Mouse (Mus musculus): ENCODE data around the gene Entpd2.

The Entpd2 gene

DNA sequence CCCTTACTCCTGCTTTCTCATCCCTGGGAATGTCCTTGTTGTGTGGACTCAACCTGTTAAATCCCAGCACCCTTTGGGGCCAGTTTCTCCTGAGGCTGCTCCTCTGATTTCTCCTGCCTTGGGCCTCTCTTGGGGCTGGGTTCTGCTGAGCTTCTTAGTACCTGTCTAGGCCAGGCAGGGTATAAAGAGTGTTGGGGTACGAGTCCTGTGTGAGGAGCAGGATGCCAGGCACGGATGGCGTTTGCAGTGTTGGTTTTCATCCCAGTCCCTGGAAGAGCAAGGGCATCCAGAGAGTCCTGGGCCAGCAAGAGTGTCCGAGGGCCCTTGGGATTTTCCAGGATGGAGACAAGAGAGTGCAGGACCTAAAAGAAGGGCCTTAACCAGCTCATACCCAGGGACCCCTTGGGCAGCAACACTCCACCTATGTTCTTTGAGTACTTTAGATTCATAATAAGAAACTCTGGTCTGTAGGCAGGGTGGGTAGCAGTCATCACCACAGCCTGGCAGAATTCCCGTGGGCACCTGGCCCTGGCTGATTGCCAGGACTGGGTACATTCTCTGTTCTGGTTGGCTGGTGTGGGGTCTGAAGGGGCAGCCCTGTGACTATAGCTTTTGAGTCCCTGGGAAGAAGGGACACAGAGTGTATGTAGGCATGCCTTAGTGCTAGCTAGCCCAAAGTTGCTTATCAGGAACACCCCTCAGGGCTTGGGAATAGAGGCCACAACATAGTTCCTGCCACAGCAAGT is 33.9 kb downstream of the Entpd2 start:
- DNase-seq (ENCODE audit: low read depth) = no peak

DNA sequence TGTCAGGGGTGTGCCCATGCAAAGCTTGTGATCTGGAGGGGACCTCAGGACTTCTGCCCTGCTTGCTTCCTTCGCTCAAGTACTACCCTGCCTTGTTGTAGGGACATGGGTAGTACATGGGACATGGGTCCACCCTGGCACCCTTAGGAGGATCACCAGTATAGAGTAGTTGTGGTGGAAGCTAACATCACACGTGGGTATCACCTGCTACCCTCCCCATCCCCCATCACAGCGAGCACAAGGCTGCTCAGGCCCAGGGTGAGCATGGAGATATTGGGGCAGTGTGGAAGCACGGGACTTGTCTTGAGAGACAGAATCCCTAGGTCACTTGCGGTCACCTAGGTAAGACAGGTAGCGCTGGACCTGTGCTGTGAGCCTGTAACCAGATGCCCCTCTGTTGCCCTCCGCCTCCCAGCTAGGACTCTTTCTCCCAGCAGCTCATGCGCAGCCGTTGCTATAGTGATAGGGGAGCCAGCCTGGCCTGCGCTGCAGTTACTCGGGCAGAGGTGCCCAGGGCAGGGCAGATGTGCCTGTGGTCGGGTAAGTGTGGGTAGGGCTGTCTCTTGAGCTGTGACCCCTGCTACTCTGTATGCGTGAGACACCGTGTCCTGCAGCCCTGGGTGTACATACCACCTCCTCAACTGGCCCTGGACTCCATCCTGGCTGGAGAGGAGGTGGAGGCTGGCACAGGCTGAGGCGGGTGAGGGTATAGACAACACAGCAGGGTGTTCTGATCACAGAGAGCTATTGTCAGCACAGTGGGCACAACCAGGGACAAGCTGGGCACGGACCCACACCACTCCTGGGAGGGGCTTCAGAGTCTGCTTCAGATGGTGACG is 34.9 kb downstream of the Entpd2 start:
- no peak for DNase-seq (ENCODE audit: low read depth)

DNA sequence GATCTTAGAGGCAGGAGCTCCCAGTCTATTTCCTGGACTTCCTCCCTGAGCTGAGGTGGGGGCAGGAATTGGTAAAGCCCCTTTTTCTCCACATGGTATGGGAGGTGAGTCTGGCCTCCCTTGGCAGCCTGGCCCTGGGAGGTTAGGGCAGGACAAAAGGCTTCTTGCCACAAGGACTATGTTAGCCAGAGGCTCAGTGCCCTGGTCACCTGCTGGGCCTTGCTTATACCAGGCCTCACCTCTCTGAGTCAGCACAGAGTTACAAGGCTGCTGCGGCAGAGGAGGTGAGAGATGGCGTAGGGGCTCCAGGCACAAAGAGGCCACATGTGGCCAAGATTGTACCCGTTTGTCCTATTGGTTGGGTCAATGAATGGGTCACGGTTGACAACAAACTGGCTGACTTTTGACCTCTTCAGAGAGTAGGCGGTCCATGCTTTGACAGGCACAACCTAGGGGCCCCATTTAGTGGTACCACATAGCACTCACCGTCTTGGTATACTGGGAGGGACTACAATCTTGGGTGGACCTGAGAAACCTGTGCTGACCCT is 35.7 kb downstream of the Entpd2 start:
- DNase-seq (ENCODE audit: low read depth) = no peak

DNA sequence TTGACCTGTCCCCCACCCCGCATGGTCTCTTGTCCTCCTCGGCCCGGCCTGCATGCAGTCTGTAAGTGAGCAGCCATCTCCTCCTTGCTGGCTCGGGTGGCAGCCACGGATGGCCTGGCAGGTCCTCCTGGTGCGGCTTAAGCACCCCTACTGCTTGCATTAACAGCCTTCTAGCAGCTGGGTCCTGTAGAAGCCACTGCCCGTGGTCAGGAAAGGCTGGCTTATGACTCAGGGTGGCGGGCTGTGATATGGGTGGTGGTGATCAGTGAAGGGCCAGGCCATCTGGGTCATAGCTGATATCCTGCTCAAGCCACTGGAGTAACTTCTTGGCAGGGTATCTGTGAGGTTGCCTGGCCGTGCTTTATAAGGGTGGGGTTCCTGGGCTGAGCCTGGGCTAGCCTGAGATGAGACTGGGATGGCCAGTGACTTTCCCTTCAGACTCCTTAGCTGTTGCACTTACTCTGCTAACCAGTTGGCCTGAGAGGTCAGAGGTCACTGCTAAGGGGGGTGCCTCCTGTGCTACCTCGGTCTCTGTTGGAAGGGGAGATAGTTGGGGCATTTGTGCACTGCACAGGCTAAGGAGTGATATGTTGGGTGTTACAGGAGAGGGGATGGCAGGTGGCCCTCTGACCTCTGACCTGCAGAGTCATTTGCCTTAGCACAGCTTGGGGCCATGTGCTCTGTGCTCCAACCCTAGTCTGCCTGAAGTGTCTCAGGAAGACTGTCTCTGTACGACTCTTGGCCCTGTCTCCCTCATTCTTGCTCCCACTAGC is 36.8 kb downstream of the Entpd2 start:
- no peak for DNase-seq (ENCODE audit: low read depth)

DNA sequence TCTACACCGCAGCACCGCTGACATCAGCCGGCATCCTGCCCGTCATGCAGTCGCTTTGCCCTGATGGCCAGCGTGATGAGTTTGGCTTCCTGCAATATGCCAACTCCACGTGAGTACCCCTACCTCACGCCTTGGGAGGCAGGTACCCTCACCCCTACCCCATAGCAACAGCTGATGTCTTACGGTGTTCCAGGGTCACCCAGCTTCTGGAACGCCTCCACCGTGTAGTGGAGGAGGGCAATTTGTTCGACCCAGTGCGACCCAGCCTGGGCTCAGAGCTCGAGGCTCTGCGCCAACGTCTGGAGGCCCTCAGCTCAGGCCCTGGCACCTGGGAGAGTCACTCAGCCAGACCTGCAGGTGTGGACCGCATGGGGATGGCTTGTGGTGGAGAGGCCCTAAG is 37.4 kb downstream of the Entpd2 start:
- DNase-seq (ENCODE audit: low read depth) = no peak

DNA sequence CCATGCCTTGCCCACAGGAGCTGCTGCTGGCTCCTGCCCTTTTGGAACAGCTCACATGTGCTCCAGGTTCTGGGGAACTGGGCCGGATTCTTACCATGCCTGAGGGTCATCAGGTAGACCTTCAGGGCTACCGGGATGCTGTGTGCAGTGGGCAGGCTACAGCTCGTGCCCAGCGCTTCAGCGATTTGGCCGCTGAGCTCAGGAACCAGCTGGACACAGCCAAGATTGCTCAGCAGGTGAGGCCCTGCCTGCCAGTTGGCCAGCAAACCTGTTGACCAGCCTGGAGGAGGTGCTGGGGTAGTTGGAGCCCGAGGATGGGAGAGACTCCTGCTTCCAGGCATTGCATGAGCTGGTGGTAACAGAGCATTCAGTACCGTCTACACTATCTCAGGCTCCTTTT is 38.6 kb downstream of the Entpd2 start:
- no peak for DNase-seq (ENCODE audit: low read depth)

DNA sequence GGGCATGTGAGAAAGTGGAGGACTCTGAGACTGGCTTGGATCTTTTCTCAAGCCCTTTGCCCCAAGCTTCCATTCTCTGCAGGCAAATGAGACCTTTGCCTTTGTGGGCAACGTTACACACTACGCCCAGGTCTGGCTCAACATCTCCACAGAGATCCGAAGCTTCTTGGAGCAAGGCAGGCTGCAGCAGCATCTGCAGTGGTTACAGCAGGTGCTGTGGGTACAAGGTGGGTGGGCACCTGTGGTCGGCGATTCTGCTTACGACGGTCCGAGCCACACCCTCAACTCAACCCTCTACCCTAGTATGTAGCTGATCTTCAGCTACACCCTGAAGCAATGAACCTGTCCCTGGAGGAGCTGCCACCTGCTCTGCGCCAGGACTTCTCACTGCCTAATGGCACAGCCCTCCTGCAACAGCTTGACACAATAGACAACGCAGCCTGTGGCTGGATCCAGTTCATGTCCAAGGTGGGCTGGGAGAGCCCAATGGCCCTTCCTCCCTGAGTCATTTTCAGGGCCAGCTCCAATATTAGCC is 40.7 kb downstream of the Entpd2 start:
- DNase-seq (ENCODE audit: low read depth) = no peak

DNA sequence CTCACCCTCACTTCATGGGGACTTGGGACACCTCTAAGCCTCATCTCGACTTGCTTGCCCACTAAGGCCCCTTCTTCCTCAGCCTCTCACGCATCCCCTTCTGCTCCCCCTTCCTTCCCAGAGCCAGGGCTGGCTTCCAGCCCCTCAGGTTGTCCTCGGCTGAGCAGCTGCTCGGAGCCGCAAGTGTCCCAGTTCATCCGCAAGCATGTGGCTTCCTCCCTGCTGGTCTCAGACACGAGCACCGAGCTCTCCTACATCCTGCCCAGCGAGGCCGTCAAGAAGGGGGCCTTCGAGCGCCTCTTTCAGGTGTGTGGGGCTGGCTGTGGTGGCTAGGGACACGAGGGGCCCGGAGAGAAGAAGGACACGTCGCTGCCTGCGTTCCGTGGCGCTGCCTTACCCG is 45.4 kb downstream of the Entpd2 start:
- no peak for DNase-seq (ENCODE audit: low read depth)

DNA sequence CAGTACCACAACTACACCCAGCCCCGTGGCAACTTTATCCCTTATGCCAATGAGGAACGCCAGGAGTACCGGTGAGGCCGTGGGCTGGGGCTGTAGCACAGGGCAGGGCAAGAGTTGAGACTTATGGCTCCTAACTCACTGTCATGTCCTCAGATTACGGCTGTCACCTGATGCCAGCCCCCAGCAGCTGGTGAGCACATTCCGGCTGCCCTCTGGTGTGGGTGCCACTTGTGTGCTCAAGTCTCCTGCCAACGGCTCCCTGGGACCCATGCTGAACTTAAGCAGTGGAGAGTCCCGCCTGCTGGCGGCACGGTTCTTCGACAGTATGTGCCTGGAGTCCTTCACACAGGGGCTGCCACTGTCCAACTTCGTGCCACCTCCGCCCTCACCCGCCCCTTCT is 47.0 kb downstream of the Entpd2 start:
- no peak for DNase-seq (ENCODE audit: low read depth)

All from NIH3T3 (cell line).